Mouse (Mus musculus): ENCODE results near the gene Gm20388.
A peak's percentile ranks its signal among the peaks of the same experiment; 100 is the strongest.
"Not testable (repeated sequence)": the region's sequence is repeated elsewhere in the genome, so short reads cannot be mapped to it uniquely, and the experiment has no call there.

Gene Gm20388

GRCm38 (mm10) chr8:123021259-123021658, 3110.6 kb downstream of the Gm20388 start:
- DNase-seq (ENCODE audit: low spot score), result no peak

GRCm38 (mm10) chr8:123022727-123023126, 3112.1 kb downstream of the Gm20388 start:
- no peak for DNase-seq (ENCODE audit: low spot score)

- no peak for DNase-seq (ENCODE audit: low spot score)
Measured at GRCm38 (mm10) chr8:123024226-123024625, 3113.6 kb downstream of the Gm20388 start.

DNA sequence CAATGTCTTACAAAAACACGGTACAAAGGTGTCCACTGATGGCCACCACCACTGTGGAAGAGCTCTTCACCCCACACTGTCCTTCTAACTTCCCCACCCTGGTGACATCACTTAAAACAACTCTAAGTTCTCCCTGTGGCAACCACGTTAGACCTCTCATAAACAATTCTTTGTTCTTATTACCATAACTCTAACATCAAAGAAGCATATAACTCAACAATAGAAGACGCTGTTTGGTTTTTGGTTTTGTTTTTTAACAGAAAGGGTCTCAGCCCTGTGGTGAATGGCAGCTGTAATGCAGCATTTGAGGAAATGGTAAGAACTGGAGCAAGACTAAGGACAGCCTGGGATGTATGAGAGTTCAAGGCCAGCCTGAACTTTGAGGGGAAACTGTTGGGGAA, 3115.3 kb downstream of the Gm20388 start:
- no peak for DNase-seq (ENCODE audit: low spot score)

GRCm38 (mm10) chr8:123027786-123028185, 3117.1 kb downstream of the Gm20388 start:
- DNase-seq (ENCODE audit: low spot score), result no peak

- DNase-seq (ENCODE audit: low spot score), result not testable (repeated sequence)
Measured at GRCm38 (mm10) chr8:123030091-123030490, 3119.4 kb downstream of the Gm20388 start.

DNA sequence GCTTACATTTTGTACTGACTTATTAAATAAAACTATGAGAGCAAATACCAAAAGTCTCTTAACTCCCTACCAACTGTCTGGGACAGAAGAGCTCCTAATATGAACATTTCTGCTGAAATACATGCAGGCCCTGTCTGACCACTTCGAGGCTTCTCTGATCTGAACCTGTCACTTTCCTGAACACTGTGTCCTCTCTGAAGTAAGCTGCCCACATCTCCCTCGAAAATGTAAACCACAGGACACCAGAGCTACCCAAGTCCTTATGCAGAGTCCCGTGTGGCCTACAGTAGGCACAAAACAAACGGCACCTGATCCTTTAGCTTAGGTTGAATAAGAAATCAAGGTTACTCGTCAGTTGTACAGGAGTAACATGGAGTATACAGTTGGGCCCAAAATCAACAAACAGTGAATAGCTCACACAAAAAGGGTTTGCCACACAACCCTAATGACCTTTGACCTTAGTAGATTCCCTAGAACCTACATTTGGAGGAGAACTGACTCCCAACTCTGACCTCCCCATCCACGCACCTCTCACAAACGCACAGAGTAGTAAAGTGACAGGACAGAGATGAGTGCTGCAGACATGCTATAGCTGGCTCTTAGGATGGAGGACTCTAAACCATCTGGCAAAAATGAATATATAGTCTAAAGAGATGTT, 3120.8 kb downstream of the Gm20388 start:
- DNase-seq (ENCODE audit: low spot score), result no peak

- no peak for DNase-seq (ENCODE audit: low spot score)
Measured at GRCm38 (mm10) chr8:123032730-123033129, 3122.1 kb downstream of the Gm20388 start.

- DNase-seq (ENCODE audit: low spot score), result no peak
Measured at GRCm38 (mm10) chr8:123033431-123033830, 3122.8 kb downstream of the Gm20388 start.

DNA sequence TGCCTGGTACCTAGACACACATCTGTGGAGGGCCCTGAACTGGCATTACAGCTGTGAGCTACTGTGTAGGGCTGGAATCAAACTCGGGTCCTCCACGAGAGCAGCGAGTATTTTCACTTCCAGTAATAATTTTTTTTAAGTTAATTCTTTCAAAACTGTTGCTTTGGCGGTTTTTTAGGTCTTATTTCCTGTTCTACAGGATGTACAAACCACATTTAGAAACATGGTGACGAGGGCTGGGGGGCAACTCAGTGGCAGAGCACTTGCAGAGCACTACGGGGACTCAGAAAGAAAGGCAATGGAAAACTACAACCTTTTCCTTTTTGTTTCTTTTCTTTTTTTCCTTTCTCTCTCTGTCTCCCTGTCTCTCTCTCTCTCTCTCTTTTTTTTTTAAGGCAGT, 3123.5 kb downstream of the Gm20388 start:
- DNase-seq (ENCODE audit: low spot score), result no peak

GRCm38 (mm10) chr8:123036956-123037355, 3126.3 kb downstream of the Gm20388 start:
- DNase-seq (ENCODE audit: low spot score), result no peak

DNA sequence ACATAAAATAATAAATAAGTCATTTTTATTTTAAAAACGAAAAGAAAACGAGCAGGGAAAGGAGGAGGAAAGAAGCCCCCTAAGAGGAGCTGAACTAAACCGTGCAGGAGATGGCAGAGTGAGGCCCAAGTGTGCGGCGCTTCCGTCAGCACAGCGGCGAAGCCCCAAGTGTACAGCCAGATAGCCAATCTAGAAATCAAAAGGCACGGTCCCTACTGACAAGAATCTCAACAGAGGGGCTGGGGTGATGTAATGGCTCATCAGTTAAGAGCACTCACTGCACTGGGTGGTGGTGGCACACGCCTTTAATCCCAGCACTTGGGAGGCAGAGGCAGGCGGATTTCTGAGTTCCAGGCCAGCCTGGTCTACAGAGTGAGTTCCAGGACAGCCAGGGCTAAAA, 3126.8 kb downstream of the Gm20388 start:
- no peak for DNase-seq (ENCODE audit: low spot score)

- DNase-seq (ENCODE audit: low spot score), result no peak
Measured at GRCm38 (mm10) chr8:123038351-123038750, 3127.7 kb downstream of the Gm20388 start.

DNA sequence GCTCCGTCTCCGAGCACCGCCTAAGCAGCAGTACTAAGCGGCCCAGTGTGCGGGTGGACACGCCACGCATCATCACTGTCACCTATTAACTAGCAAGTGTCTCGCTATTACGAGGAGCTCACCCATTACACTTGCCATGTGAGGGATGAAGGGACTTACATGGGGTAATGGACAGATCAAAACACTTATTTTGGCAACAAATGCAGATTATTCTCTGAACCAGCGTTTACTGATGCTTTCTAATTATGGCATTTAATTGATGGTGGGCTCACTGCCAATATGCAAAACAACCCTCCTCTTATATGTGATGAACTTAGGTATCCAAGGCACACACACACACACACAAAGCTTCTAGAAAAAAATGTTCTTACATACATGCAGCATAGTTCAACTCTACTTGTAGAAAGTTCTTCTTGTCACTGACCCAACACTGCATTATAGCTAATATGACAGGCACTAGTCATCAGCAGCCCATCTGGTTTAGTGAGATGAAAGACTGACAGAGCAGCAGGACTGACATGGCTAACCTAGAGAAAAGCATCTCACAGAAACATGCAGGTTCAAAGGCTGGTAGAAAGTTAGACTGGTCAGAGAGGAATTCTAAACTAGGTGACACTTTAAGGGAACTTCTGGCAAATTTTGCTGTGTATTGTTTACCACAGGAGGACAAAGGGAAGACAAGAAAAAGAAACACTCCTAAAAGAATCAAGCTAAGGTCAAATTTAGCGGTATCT, 3128.9 kb downstream of the Gm20388 start:
- no peak for DNase-seq (ENCODE audit: low spot score)

DNA sequence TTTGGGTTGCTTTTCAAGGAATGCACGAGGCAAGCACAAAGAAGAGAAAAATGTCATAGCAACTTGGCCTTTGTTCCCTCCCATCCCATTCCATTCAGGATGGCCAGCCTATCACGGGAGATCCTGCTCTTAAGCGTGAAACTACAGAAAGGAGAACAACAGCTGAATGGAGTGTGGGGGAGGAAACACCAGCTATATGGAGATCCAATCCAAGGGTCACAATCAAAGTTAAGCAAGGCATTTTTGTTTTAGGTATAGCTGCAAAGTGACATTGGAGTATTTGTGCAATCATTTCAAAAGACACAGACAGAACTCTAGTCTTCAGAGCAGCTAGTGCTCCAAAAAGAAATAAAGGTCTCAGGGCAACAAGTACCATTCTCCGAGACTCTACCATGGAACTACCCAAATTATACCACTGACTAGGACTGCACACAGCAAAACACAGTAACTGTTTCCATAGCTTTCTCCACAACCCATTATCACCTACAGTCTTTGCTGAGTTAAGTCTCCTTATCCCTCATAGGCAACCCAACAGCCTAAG, 3129.5 kb downstream of the Gm20388 start:
- DNase-seq (ENCODE audit: low spot score), result no peak

DNA sequence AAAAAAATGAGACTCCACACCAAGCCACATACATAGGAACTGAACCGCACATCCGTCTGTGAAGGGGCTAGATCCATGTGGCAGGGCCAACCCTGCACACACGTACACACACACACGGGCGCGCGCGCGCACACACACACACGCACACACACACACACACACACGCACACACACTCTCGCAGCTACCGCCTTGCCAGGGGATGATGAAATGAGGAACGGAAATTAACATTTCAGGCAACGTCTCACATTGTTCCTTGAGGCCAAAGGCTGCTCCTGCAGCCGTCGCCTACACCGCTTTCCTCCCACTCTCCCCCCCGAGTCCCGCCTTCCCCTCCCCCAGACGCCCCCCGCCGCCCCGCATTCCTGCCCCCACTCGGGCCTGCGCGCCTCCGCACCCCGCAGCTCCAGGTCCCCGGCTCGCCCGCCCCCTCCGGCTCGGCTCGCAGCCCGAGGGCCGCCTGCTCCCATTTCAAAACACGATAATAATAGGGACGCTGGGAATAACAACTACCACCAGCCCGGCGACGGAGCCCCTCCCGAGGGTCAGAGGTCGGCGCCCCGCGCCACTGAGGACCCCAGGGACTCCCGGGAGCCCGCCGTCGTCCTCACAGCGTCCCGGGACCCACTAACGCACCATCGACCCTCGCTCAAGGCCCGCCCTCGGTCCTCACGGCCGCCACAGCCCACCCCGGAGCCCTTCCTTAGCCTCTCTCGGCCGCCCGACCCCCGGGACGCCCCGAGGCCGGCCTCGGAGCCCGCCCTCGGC, 3130.6 kb downstream of the Gm20388 start:
- DNase-seq (ENCODE audit: low spot score), result peak; percentile 68

GRCm38 (mm10) chr8:123041774-123042105, 3131.1 kb downstream of the Gm20388 start:
- no peak for DNase-seq (ENCODE audit: low spot score)

- peak; percentile 100 for DNase-seq (ENCODE audit: low spot score)
Measured at GRCm38 (mm10) chr8:123042158-123042973, 3131.7 kb downstream of the Gm20388 start, which contains the start of gene Ankrd11. TSS of gene Ankrd11 (minus strand) at chr8:123042277.

- no peak for DNase-seq (ENCODE audit: low spot score)
Measured at GRCm38 (mm10) chr8:123042974-123043625, 3132.5 kb downstream of the Gm20388 start.

GRCm38 (mm10) chr8:123043941-123044340, 3133.3 kb downstream of the Gm20388 start:
- DNase-seq (ENCODE audit: low spot score), result no peak

DNA sequence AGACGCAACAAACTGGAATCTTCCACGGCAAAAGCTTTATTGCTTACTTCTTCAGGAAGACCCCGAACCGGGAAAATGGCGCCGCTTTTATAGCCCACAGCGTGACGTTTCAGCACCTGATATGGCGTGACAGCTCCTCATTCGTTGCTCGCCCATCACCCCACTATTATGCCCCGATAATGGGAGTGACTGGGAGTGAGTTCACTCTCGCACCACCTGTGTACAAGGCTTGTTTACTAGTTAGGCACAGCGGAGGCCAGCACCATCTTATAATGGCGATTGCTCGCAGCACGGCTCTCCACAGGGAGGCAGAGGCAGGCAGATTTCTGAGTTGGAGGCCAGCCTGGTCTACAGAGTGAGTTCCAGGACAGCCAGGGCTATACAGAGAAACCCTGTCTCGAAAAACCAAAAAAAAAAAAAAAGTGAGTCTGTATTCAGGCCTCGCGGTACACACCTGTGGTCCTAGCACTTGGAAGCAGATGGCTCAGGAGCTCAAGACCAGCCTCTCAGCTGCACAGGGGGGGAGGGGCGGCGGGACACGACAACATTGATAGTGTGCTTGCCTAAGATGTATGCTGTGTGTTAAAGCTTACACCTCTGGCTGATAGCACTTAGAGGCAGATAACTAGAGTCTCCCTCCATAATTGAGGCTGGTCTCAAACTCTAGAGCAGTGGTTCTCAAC, 3134.2 kb downstream of the Gm20388 start:
- DNase-seq (ENCODE audit: low spot score), result not testable (repeated sequence)
